Mouse (Mus musculus) bone marrow, adult 2 months (tissue): ENCODE measurements at regions not wholly inside any gene's neighbourhood (a gene's known extent, or its start where the extent isn't known, plus 50 kb on each side); places are given as distances from the start of the nearest gene placed in this dataset.

Experiments
- CTCF ChIP-seq: fragments of 200-500 bp; IDR thresholded peaks from 2 replicates; pipeline ENCODE4 v1.5.1; 2011; ENCODE audit warnings: low read length, control low read depth; ENCODE audit not compliant: control insufficient read depth, insufficient read depth
- POLR2A ChIP-seq: fragments of 200-500 bp; IDR thresholded peaks from 2 replicates; pipeline ENCODE4 v1.6.1; 2011; ENCODE audit warnings: low read depth, mild to moderate bottlenecking, control low read depth, low read length, borderline replicate concordance; ENCODE audit not compliant: control insufficient read depth

GRCm38 (mm10) chr10:24471521-24471920 is 123.7 kb upstream of the Ccn2 start:
- TF ChIP-seq CTCF (no peak), POLR2A (no peak)
